Mouse (Mus musculus) limb, embryonic 15.5 days (tissue): ENCODE data around the gene Ocm. TPM values are rescaled to one million over a fixed set of nuclear protein-coding genes. Genes with fewer than 3 reads are reported as not detected.

ENCODE experiments used
- ATAC-seq: fragments of 200-750 bp; cut with Nextera tagmentation; 2 replicates; pipeline ENCODE4 v1.8.0; 2017; ENCODE audit warnings: low read depth, moderate TSS enrichment; ENCODE audit not compliant: insufficient number of reproducible peaks, low FRiP score, low TSS enrichment
- H3K27ac ChIP-seq: fragments of 300-500 bp; sonication (generic); 2 replicates; pipeline ENCODE4 v1.5.1; 2015; ENCODE audit warnings: moderate library complexity, mild to moderate bottlenecking, inconsistent platforms
- H3K27me3 ChIP-seq: fragments of 300-500 bp; sonication (generic); 2 replicates; pipeline ENCODE4 v1.6.1; 2015; ENCODE audit warnings: inconsistent platforms
- H3K36me3 ChIP-seq: fragments of 300-500 bp; sonication (generic); 2 replicates; pipeline ENCODE4 v1.6.1; 2015; ENCODE audit warnings: inconsistent platforms
- H3K4me1 ChIP-seq: fragments of 300-500 bp; sonication (generic); 2 replicates; pipeline ENCODE4 v1.6.1; 2015; ENCODE audit warnings: inconsistent platforms
- H3K4me2 ChIP-seq: fragments of 300-500 bp; sonication (generic); 2 replicates; pipeline ENCODE4 v1.6.1; 2015; ENCODE audit warnings: mild to moderate bottlenecking, inconsistent platforms
- H3K4me3 ChIP-seq: fragments of 300-500 bp; sonication (generic); 2 replicates; pipeline ENCODE4 v1.5.1; 2015; ENCODE audit warnings: mild to moderate bottlenecking, inconsistent platforms
- H3K9ac ChIP-seq: fragments of 300-500 bp; sonication (generic); 2 replicates; pipeline ENCODE4 v1.6.1; 2015; ENCODE audit warnings: inconsistent platforms
- H3K9me3 ChIP-seq: fragments of 300-500 bp; sonication (generic); 2 replicates; pipeline ENCODE4 v1.6.1; 2016; ENCODE audit warnings: inconsistent platforms
- WGBS: fragments of 180-500 bp; shearing (Covaris S2); methylation state at CpG from one replicate; pipeline ENCODE4 v1.1.7; 2015; 5-methylcytosine and 5-hydroxymethylcytosine counted together
- polyA plus RNA-seq: library from polyadenylated mRNA; unstranded; fragments of >200 nt; fragmentation: Nextera tagmentation; extraction: Ambion mirVana; gene quantifications from 2 replicates; pipeline ENCODE4 v1.2.1, GENCODE M21; 2015

The Ocm gene
- polyA plus RNA-seq, 1 experiment from 2014 or later, result 0.40 TPM

DNA sequence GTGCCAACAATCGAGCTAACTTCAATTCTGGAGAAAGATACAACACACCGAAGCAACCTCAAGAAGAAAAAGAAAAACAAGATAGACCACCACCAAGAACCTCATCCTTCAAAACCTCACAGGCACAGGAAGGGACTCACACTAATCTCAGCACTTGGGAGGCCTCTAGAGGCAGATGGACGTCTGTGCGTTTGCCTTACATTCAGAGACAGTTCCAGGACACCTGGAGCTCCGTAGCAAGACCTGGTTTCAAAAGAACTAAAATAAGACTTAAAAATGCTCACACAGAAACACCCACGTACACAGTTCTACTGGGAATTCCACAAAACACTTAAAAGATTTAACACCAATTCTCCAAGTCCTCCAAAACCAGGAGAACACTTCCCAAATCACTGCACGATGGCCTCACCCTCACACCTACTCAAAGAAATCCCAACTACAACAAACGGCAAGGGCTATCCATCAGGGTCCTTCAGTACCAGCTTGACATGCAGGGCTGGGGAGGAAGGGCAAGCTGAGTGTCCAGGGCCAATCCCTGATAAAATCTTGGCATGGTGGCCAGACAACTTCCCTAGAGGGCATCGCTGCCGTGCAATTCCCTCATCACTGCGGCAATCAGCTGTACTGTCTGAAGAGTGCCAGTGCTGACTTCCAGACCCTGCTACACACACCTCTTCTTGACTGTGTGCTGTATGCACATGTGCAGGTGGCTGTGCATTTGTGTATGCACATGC, 31.7 kb downstream of the Ocm start:
- no peaks in the 10 kb centered on the region for H3K4me1 ChIP-seq
- H3K27ac ChIP-seq, result no peak overlapping the region
- 72% methylated on average over 11 of the region's 11 CpGs for WGBS
- H3K4me3 ChIP-seq, result no peak overlapping the region
- ATAC-seq, result no peak
- H3K36me3 ChIP-seq, result peaks cover 100% of the 10 kb centered on the region
- no peaks in the 10 kb centered on the region for H3K9me3 ChIP-seq
- no peak overlapping the region for H3K9ac ChIP-seq
- H3K4me2 ChIP-seq, result no peak overlapping the region
- no peaks in the 10 kb centered on the region for H3K27me3 ChIP-seq

DNA sequence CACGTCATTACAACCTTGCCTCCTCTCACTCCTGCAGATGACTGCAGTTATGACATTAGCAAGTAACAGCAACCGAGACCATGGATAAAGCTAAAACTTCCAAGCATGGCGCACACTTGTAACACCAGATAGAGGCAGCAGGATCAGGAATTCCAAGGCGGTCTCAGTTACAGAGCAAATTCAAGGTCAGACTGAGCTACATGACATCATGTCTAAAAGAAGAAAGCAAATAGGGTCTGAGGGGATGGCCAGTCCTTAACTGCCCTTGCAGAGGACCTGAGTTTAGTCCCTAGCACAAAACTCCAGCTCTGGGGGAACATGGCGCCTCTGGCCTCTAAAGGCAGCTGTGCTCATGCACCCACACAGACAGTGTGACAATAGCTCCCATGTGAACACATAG, 32.6 kb downstream of the Ocm start:
- Histone ChIP-seq H3K9ac (no peak overlapping the region), H3K36me3 (peaks cover 100% of the 10 kb centered on the region), H3K4me2 (no peak overlapping the region), H3K4me3 (no peak overlapping the region), H3K27ac (no peak overlapping the region), H3K27me3 (no peaks in the 10 kb centered on the region), H3K9me3 (no peaks in the 10 kb centered on the region), H3K4me1 (no peaks in the 10 kb centered on the region)
- 86% methylated on average over 5 of the region's 5 CpGs for WGBS
- ATAC-seq, result no peak

DNA sequence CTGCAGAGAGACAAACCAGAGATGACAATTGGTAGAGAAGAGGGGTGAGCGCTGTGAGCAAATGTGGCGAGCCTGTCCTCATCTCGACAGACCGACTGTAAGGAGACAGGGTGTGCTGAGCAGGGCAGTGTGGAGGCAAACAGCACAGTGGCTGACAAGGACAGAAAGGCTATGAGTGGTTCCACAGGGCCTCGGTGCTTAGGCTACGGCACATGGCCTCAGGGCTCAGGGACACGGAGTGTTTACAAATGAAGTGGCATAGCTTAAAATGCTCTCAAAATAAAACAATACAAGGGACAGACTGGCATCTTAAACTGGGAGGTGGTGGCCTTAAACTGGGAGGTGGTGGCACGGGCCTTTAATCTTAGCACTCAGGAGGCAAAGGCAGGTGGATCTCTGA, 33.2 kb downstream of the Ocm start:
- Histone ChIP-seq H3K27ac (no peak overlapping the region), H3K36me3 (peaks cover 100% of the 10 kb centered on the region), H3K4me1 (no peaks in the 10 kb centered on the region), H3K9ac (no peak overlapping the region), H3K4me2 (no peak overlapping the region), H3K4me3 (no peak overlapping the region), H3K27me3 (no peaks in the 10 kb centered on the region), H3K9me3 (no peaks in the 10 kb centered on the region)
- 87% methylated on average over 8 of the region's 8 CpGs for WGBS
- no peak for ATAC-seq

DNA sequence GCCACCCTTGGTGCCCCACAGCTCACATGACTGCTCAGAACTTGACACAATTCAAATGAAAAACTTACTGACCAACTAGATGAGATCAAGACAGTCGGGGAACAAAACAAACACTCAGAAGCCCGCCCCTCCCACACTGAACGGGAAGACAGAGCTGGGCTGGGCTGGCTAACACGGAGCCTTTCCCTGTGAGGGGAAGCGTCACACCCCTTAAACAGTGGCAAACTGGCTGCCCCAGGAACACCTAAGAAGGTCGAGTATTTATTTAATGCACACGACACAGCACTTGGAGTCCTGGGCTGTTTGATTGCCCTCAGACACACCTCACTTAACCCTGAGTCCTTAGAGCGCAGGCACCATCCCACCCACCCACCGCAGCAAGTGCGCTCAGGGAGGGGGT, 33.8 kb downstream of the Ocm start:
- WGBS, result 90% methylated on average over 10 of the region's 10 CpGs
- H3K27me3 ChIP-seq, result no peaks in the 10 kb centered on the region
- peaks cover 100% of the 10 kb centered on the region for H3K36me3 ChIP-seq
- no peak overlapping the region for H3K4me3 ChIP-seq
- H3K9me3 ChIP-seq, result no peaks in the 10 kb centered on the region
- H3K4me1 ChIP-seq, result no peaks in the 10 kb centered on the region
- H3K4me2 ChIP-seq, result no peak overlapping the region
- H3K9ac ChIP-seq, result no peak overlapping the region
- no peak for ATAC-seq
- no peak overlapping the region for H3K27ac ChIP-seq

DNA sequence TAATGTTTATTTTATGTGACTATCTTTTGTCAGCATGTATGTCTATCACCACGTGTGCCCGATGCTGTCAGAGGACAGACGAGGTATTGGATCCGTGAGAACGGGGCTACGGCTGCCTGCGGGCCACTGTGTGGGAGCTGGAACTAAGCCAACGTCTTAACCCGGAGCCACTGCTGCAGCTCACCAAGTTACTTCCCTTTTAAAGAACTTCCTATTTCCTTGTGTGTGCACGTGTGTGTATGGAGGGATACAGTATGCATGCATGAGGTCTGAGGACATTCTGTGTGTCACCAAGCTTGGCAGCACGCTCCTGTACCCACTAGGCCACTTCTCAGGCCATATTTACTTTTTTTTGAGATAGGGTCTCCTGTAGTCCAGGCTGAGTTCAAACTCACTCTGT, 36.4 kb downstream of the Ocm start:
- WGBS, result 85% methylated on average over 11 of the region's 11 CpGs
- no peak for ATAC-seq

DNA sequence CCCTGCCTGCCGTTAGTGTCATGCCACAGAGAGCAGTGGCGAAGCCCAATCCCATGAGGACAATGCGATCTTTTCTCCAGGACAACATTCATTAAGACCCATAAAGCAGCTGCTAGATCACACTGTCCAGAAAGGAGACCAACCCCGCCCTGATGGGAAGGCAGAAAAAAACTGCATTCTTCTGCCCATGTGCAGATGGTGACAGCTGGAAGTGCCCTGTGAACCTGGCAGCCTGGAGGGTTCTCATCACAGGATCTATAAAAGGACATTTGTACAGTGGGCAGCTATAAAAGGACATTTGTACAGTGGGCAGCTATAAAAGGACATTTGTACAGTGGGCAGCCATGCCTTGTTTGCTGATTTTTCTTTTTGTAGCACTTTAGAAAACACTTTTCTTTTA, 37.4 kb downstream of the Ocm start:
- Histone ChIP-seq H3K9me3 (no peaks in the 10 kb centered on the region), H3K36me3 (peaks cover 90% of the 10 kb centered on the region), H3K4me3 (no peak overlapping the region), H3K27me3 (no peaks in the 10 kb centered on the region), H3K9ac (no peak overlapping the region), H3K27ac (no peak overlapping the region), H3K4me2 (no peak overlapping the region), H3K4me1 (no peaks in the 10 kb centered on the region)
- ATAC-seq, result no peak
- WGBS, result 88% methylated on average over 4 of the region's 4 CpGs

More for the DNA sequence above, 36.4 kb downstream of the Ocm start:
- Histone ChIP-seq H3K36me3 (peaks cover 98% of the 10 kb centered on the region), H3K27ac (no peak overlapping the region), H3K9me3 (no peaks in the 10 kb centered on the region), H3K4me2 (no peak overlapping the region), H3K4me3 (no peak overlapping the region), H3K27me3 (no peaks in the 10 kb centered on the region), H3K4me1 (no peaks in the 10 kb centered on the region), H3K9ac (no peak overlapping the region)

DNA sequence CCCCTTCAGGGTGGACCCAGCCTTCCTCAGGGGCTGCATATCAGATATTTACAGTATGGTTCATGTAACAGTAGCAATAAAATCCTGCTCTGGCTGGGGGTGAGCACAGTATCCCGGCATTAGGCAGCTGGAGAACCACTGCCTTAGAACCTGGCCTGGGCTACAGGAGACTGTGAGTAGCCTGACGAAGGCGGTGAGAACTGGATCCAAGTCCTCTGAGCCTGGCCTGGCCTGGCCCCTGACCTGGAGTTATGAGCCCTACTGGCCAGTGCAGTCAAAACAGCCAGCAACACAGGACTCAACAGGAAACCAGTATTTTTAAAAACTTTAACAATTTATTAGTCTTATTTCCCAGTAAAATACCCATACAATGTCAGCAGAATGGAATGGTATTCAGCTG, 38.9 kb downstream of the Ocm start:
- no peaks in the 10 kb centered on the region for H3K9me3 ChIP-seq
- ATAC-seq, result no peak
- H3K36me3 ChIP-seq, result peaks cover 83% of the 10 kb centered on the region
- H3K9ac ChIP-seq, result no peak overlapping the region
- 93% methylated on average over 3 of the region's 3 CpGs for WGBS
- no peak overlapping the region for H3K4me3 ChIP-seq
- no peaks in the 10 kb centered on the region for H3K27me3 ChIP-seq
- no peak overlapping the region for H3K27ac ChIP-seq
- H3K4me2 ChIP-seq, result no peak overlapping the region
- no peaks in the 10 kb centered on the region for H3K4me1 ChIP-seq

DNA sequence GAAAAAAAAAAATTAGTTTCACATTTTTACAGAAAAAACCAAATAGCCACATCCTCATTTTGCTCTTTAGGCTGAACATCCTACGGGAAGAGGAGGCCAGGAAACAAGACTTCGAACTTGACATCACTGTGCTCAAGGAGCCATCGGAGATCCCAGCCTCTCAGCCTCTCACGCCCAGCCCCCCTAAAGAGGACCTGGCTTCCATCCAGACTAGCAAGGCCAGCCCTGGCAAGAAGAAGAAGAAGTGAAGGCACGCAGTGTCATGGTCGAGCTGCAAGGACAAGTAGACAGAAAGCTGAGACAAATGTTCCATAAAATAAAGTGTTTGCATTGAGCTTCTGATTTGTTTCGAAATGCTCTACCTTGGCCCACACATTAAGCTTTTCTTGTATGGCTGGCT, 41.1 kb downstream of the Ocm start:
- Histone ChIP-seq H3K9me3 (no peaks in the 10 kb centered on the region), H3K36me3 (peaks cover 61% of the 10 kb centered on the region), H3K4me1 (peaks cover 3% of the 10 kb centered on the region; the same call in 1 of the 2 replicates), H3K4me2 (no peak overlapping the region), H3K9ac (no peak overlapping the region), H3K27me3 (no peaks in the 10 kb centered on the region), H3K4me3 (no peak overlapping the region), H3K27ac (no peak overlapping the region)
- no peak for ATAC-seq
- WGBS, result 82% methylated on average over 7 of the region's 7 CpGs

DNA sequence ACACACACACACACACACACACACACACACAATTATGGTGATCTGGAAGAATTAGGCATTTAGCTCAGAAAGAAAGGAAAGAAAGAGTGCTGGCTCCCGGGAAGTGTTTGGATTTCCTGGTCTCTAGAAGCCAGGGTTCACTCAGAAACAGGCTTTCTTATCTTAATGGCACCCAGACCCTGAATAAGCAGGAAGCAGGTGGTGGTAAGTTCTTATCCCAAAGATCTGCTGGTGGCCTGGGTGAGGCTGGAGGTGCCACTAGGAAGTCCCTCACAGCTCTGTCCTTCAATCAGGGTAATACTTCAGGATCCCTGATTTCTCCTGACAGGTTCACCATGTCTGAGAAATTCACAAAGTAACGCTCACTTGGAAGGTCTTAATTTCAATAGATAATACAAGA, 44.1 kb downstream of the Ocm start:
- 64% methylated on average over 2 of the region's 2 CpGs for WGBS
- Histone ChIP-seq H3K9ac (no peak overlapping the region), H3K4me1 (peaks cover 3% of the 10 kb centered on the region; the same call in 1 of the 2 replicates), H3K4me3 (no peak overlapping the region), H3K9me3 (no peaks in the 10 kb centered on the region), H3K27ac (no peak overlapping the region), H3K4me2 (no peak overlapping the region), H3K36me3 (peaks cover 31% of the 10 kb centered on the region), H3K27me3 (no peaks in the 10 kb centered on the region)
- no peak for ATAC-seq

DNA sequence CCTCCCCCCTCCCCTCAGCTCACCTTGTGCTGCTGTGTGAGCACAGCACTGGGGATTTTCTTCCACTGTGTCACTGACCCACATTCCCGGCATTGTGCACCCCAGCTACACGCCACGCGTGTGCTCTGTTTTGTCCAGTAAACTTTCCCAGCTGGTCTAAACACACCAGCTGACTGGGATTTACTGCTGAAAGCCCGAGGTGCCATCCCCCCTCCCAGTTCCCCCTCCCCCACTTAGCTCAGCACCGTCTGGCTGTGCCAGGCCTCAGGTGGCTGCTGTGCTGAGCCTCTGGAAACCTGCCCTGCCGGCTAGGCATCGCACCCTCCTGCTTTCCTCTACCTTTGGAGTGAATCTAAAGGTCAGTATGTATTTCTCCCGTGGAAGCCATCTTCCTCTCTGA, 45.6 kb downstream of the Ocm start:
- Histone ChIP-seq H3K27ac (no peak overlapping the region), H3K4me2 (no peak overlapping the region), H3K9me3 (no peaks in the 10 kb centered on the region), H3K4me1 (peaks cover 3% of the 10 kb centered on the region; the same call in 1 of the 2 replicates), H3K4me3 (no peak overlapping the region), H3K27me3 (no peaks in the 10 kb centered on the region), H3K36me3 (peaks cover 18% of the 10 kb centered on the region), H3K9ac (no peak overlapping the region)
- WGBS, result 14% methylated on average over 9 of the region's 9 CpGs
- no peak for ATAC-seq

DNA sequence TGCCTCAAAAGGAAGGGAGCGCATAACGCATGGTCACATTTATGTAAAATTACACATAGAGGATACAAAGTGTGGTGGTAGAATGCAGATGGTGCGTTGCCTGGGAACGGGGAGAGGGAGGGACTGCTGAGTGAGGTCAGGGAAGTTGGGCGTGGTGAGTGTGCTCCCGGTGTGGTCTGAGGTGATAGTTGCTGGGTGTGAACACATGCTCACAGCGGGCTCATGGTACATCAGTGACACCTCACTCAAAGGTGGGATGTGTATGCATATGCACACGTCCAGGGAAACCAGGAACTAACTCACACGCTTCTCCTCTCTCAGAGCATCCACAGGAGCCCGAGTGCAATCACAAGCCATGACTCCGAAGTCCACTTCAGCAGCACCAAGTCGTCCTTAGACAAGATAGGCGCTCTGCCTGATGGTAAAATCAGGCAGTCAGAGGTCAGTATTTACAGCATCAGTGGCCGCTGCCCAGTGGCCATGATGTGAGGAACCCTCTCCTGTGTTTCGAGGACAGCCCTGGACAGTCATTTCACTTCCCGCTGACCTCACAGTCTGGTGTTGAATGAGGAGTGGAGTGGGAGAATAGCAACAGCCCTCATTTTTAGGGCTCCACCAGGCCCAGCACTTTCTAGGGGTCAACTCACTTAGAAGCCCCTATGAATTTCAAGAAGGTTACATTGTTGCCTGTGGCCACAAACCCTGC, 49.6 kb downstream of the Ocm start:
- ATAC-seq, result no peak
- H3K27ac ChIP-seq, result no peak overlapping the region
- no peaks in the 10 kb centered on the region for H3K36me3 ChIP-seq
- H3K4me1 ChIP-seq, result peaks cover 7% of the 10 kb centered on the region; the same call in 1 of the 2 replicates
- no peak overlapping the region for H3K4me3 ChIP-seq
- H3K27me3 ChIP-seq, result no peaks in the 10 kb centered on the region
- H3K4me2 ChIP-seq, result no peak overlapping the region
- H3K9me3 ChIP-seq, result no peaks in the 10 kb centered on the region
- no peak overlapping the region for H3K9ac ChIP-seq
- WGBS, result 69% methylated on average over 16 of the region's 16 CpGs

DNA sequence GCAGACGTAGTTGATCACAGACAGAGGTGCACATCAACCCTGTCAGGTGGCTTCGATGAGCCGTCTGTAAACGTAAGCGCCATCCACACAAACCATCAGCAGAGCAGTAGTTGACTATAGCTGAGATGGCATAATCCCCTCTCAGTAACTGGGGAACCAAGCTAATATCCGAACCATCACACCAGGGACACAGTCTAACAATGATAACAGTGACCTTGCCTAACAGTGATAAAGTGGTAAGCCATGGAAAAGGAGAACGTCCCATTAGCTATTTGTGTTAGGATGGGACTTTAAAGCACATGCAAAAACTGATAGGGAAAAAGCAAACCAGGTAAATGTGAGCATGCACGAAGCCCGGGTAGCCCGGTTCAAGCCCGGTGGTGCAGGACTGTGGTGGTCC, 50.2 kb downstream of the Ocm start:
- no peak overlapping the region for H3K27ac ChIP-seq
- no peak overlapping the region for H3K9ac ChIP-seq
- H3K36me3 ChIP-seq, result no peaks in the 10 kb centered on the region
- 84% methylated on average over 11 of the region's 11 CpGs for WGBS
- no peak overlapping the region for H3K4me2 ChIP-seq
- H3K9me3 ChIP-seq, result no peaks in the 10 kb centered on the region
- H3K27me3 ChIP-seq, result no peaks in the 10 kb centered on the region
- H3K4me3 ChIP-seq, result no peak overlapping the region
- ATAC-seq, result no peak
- peaks cover 7% of the 10 kb centered on the region; the same call in 1 of the 2 replicates for H3K4me1 ChIP-seq
